ENCODE assay signal across 11 mouse cellular contexts in genomic region chr2:94289659-94290058, GRCm38 (mm10).
DNase-seq lines count a peak whose midpoint lies in the region; ATAC-seq lines count a peak whose summit lies in the region.
"Had no signal": no experiment of that assay in that cellular context is flagged by ENCODE, and none has a peak within 500 bp of the region (broad histone marks: within the 10 kb centered on the region; RNA-seq: fewer than 3 reads in every experiment).

No protein-coding gene starts in this region.

- H3K27me3 ChIP-seq in heart, embryonic 13.5 days (replicated peaks), result peaks cover 10% of the 10 kb centered on the region; the same call in 1 of the 2 replicates
- H3K27me3 ChIP-seq in heart, embryonic 12.5 days (replicated peaks), result 0 out of 2 replicates have a peak, but pooled peaks cover 8% of the 10 kb centered on the region
- H3K27me3 ChIP-seq in hindbrain, embryonic 12.5 days, result no peaks in the 10 kb centered on the region
- peaks cover 3% of the 10 kb centered on the region; the same call in 1 of the 2 replicates for H3K27me3 ChIP-seq in midbrain, embryonic 12.5 days
- H3K27me3 ChIP-seq in liver, embryonic 12.5 days (replicated peaks), result peaks cover 45% of the 10 kb centered on the region

- WGBS in heart, embryonic 13.5 days, result 57% methylated on average over 6 of the region's 6 CpGs
- 61% methylated on average over 6 of the region's 6 CpGs for WGBS in heart, embryonic 12.5 days
- WGBS in hindbrain, embryonic 12.5 days, result 39% methylated on average over 6 of the region's 6 CpGs
- 41% methylated on average over 6 of the region's 6 CpGs for WGBS in midbrain, embryonic 12.5 days
- 57% methylated on average over 6 of the region's 6 CpGs for WGBS in liver, embryonic 12.5 days (ENCODE audit: insufficient replicate concordance)

- no peak overlapping the region for H3K27ac ChIP-seq in heart, embryonic 13.5 days (replicated peaks)
- no peak overlapping the region for H3K27ac ChIP-seq in heart, embryonic 12.5 days (ENCODE audit: poor library complexity, severe bottlenecking)
- H3K27ac ChIP-seq in hindbrain, embryonic 12.5 days, result peak overlapping the region; percentile 60
- H3K27ac ChIP-seq in midbrain, embryonic 12.5 days (replicated peaks), result peak overlapping the region; percentile 80
- H3K27ac ChIP-seq in liver, embryonic 12.5 days, result no peak overlapping the region

- no peak overlapping the region; the same call in 1 of the 2 replicates for H3K4me2 ChIP-seq in heart, embryonic 13.5 days
- H3K4me2 ChIP-seq in heart, embryonic 12.5 days, result no peak overlapping the region
- peak overlapping the region; percentile 6 for H3K4me2 ChIP-seq in hindbrain, embryonic 12.5 days (replicated peaks)
- peak overlapping the region; percentile 33 for H3K4me2 ChIP-seq in midbrain, embryonic 12.5 days (replicated peaks)
- no peak overlapping the region for H3K4me2 ChIP-seq in liver, embryonic 12.5 days

- no peaks in the 10 kb centered on the region for H3K9me3 ChIP-seq in heart, embryonic 13.5 days
- H3K9me3 ChIP-seq in heart, embryonic 12.5 days (replicated peaks), result no peaks in the 10 kb centered on the region
- no peaks in the 10 kb centered on the region for H3K9me3 ChIP-seq in hindbrain, embryonic 12.5 days (replicated peaks)
- H3K9me3 ChIP-seq in midbrain, embryonic 12.5 days, result no peaks in the 10 kb centered on the region
- no peaks in the 10 kb centered on the region for H3K9me3 ChIP-seq in liver, embryonic 12.5 days (replicated peaks)

- 0 out of 2 replicates have a peak overlapping the region, but pooled peaks have one; percentile 10 for H3K9ac ChIP-seq in heart, embryonic 13.5 days
- no peak overlapping the region for H3K9ac ChIP-seq in heart, embryonic 12.5 days
- H3K9ac ChIP-seq in hindbrain, embryonic 12.5 days, result peak overlapping the region; percentile 27; the same call in 1 of the 2 replicates
- H3K9ac ChIP-seq in midbrain, embryonic 12.5 days (replicated peaks), result no peak overlapping the region
- H3K9ac ChIP-seq in liver, embryonic 12.5 days, result no peak overlapping the region

- peak; percentile 34 for DNase-seq in retina, postnatal 1 day
- no peak for DNase-seq in layer of hippocampus, postnatal 10 days (ENCODE audit: low spot score in 2 of 2)
- DNase-seq in ovary, postnatal 14 days (ENCODE audit: low spot score), result no peak
- DNase-seq: cerebellum, adult 11-12 months; layer of hippocampus, adult 9-11 months; thymus, adult 18-20 months had no signal

- ATAC-seq in heart, embryonic 13.5 days (ENCODE audit: extremely low read depth, insufficient number of reproducible peaks, low FRiP score, low TSS enrichment), result no peak
- no peak for ATAC-seq in heart, embryonic 12.5 days (ENCODE audit: insufficient number of reproducible peaks, low FRiP score)
- no peak; the same call in 1 of the 2 replicates for ATAC-seq in hindbrain, embryonic 12.5 days (ENCODE audit: low FRiP score)
- no peak; the same call in 1 of the 2 replicates for ATAC-seq in midbrain, embryonic 12.5 days (ENCODE audit: low FRiP score, low read depth)
- no peak for ATAC-seq in liver, embryonic 12.5 days

- H3K36me3 ChIP-seq in heart, embryonic 13.5 days, result no peaks in the 10 kb centered on the region
- no peaks in the 10 kb centered on the region for H3K36me3 ChIP-seq in heart, embryonic 12.5 days
- no peaks in the 10 kb centered on the region for H3K36me3 ChIP-seq in hindbrain, embryonic 12.5 days
- no peaks in the 10 kb centered on the region for H3K36me3 ChIP-seq in midbrain, embryonic 12.5 days
- H3K36me3 ChIP-seq in liver, embryonic 12.5 days, result no peaks in the 10 kb centered on the region

- H3K4me3 ChIP-seq in heart, embryonic 13.5 days, result no peak overlapping the region
- H3K4me3 ChIP-seq in heart, embryonic 12.5 days, result no peak overlapping the region
- no peak overlapping the region for H3K4me3 ChIP-seq in hindbrain, embryonic 12.5 days
- H3K4me3 ChIP-seq in midbrain, embryonic 12.5 days, result no peak overlapping the region
- no peak overlapping the region for H3K4me3 ChIP-seq in liver, embryonic 12.5 days

- H3K4me1 ChIP-seq in heart, embryonic 13.5 days, result peaks cover 32% of the 10 kb centered on the region
- H3K4me1 ChIP-seq in heart, embryonic 12.5 days (replicated peaks), result peaks cover 27% of the 10 kb centered on the region
- peaks cover 28% of the 10 kb centered on the region for H3K4me1 ChIP-seq in hindbrain, embryonic 12.5 days
- H3K4me1 ChIP-seq in midbrain, embryonic 12.5 days, result peaks cover 26% of the 10 kb centered on the region
- H3K4me1 ChIP-seq in liver, embryonic 12.5 days, result no peaks in the 10 kb centered on the region

Comparison
In these comparisons a context has a peak if more than half of its experiments do, and no peak if none do; other contexts are left out.
1. H3K9ac ChIP-seq: peak in heart, embryonic 13.5 days (single experiment) and hindbrain, embryonic 12.5 days (single experiment); none in heart, embryonic 12.5 days (single experiment), midbrain, embryonic 12.5 days (single experiment) and liver, embryonic 12.5 days (single experiment).
2. H3K27ac ChIP-seq: peak in hindbrain, embryonic 12.5 days (single experiment) and midbrain, embryonic 12.5 days (single experiment); none in heart, embryonic 13.5 days (single experiment), heart, embryonic 12.5 days (single experiment) and liver, embryonic 12.5 days (single experiment).
3. H3K4me2 ChIP-seq: peak in hindbrain, embryonic 12.5 days (single experiment) and midbrain, embryonic 12.5 days (single experiment); none in heart, embryonic 13.5 days (single experiment), heart, embryonic 12.5 days (single experiment) and liver, embryonic 12.5 days (single experiment).